Mouse (Mus musculus) ES-E14 (cell line): ENCODE measurements at regions not wholly inside any gene's neighbourhood (a gene's known extent, or its start where the extent isn't known, plus 50 kb on each side); places are given as distances from the start of the nearest gene placed in this dataset.
"Not testable (repeated sequence)": the region's sequence is repeated elsewhere in the genome, so short reads cannot be mapped to it uniquely, and the experiment has no call there.

Experiments used
- DNase-seq: peaks from one replicate; pipeline ENCODE4 v3.0.0-alpha.2; 2013; ENCODE audit warnings: low read depth, low spot score
- H3K27ac ChIP-seq: 2 replicates; pipeline ENCODE4 v1.5.1; 2012; ENCODE audit warnings: low read depth, mild to moderate bottlenecking, low read length, moderate library complexity, mixed read lengths; ENCODE audit not compliant: poor library complexity, insufficient read depth, severe bottlenecking
- H3K36me3 ChIP-seq: 2 replicates; pipeline ENCODE4 v1.6.1; 2012; ENCODE audit warnings: mild to moderate bottlenecking, low read length, moderate library complexity, mixed read lengths; ENCODE audit not compliant: control insufficient read depth, poor library complexity, insufficient read depth, severe bottlenecking
- H3K4me1 ChIP-seq, 2 experiments: fragments of 150-350 bp in 1 of 2; sonication (generic) in 1 of 2; 2 replicates each; pipeline ENCODE4 v1.6.1; 2012; ENCODE audit warnings: low read length in 2 of 2, mild to moderate bottlenecking in 1 of 2, mixed read lengths in 1 of 2; ENCODE audit not compliant: control insufficient read depth in 2 of 2, insufficient read depth in 2 of 2, poor library complexity in 1 of 2
- H3K4me3 ChIP-seq, 2 experiments: fragments of 150-350 bp in 1 of 2; sonication (generic) in 1 of 2; 2 replicates each; pipeline ENCODE4 v1.5.1; 2012; ENCODE audit warnings: low read length in 2 of 2, low read depth in 1 of 2, mild to moderate bottlenecking in 1 of 2, mixed read lengths in 1 of 2; ENCODE audit not compliant: insufficient read depth in 1 of 2, poor library complexity in 1 of 2, severe bottlenecking in 1 of 2
- H3K9ac ChIP-seq: 2 replicates; pipeline ENCODE4 v1.6.1; 2012; ENCODE audit warnings: low read depth, mild to moderate bottlenecking, low read length, mixed read lengths; ENCODE audit not compliant: poor library complexity, insufficient read depth, severe bottlenecking
- H3K9me3 ChIP-seq: fragments of 150-350 bp; sonication (generic); 2 replicates; pipeline ENCODE4 v1.6.1; 2012; ENCODE audit warnings: low read depth, mild to moderate bottlenecking, low read length; ENCODE audit not compliant: control insufficient read depth, insufficient read depth
- CHD2 ChIP-seq: IDR thresholded peaks from 2 replicates; pipeline ENCODE4 v1.6.1; 2014; ENCODE audit warnings: mild to moderate bottlenecking, low read depth, low read length, inconsistent platforms
- HCFC1 ChIP-seq: IDR thresholded peaks from 2 replicates; pipeline ENCODE4 v1.6.1; 2012; ENCODE audit warnings: low read length, inconsistent platforms, borderline replicate concordance; ENCODE audit not compliant: insufficient read depth
- MAFK ChIP-seq: IDR thresholded peaks from 2 replicates; pipeline ENCODE4 v1.6.1; 2014; ENCODE audit warnings: mild to moderate bottlenecking, low read depth, low read length, inconsistent platforms; ENCODE audit not compliant: insufficient read depth
- ZC3H11A ChIP-seq: IDR thresholded peaks from 2 replicates; pipeline ENCODE4 v1.6.1; 2012; ENCODE audit warnings: low read depth, mild to moderate bottlenecking, inconsistent platforms, low read length, borderline replicate concordance
- ZNF384 ChIP-seq: IDR thresholded peaks from 2 replicates; pipeline ENCODE4 v1.6.1; 2012; ENCODE audit warnings: low read depth, low read length, inconsistent platforms
- in situ Hi-C, 2 experiments: fragments of 600-800 bp; cut with MboI; formaldehyde crosslinking; loops; one replicate each; pipeline ENCODE4 v1.15.1; 2025; ENCODE audit warnings: low sequenced_read_pairs in 2 of 2, inconsistent platforms in 1 of 2; ENCODE audit not compliant: unreplicated experiment in 2 of 2

GRCm38 (mm10) chr15:41986264-41986663, 1852.1 kb downstream of the 9330182O14Rik start:
- in situ Hi-C loops = no loop called here
- no peak for DNase-seq
- no peak overlapping the region for H3K27ac ChIP-seq
- TF ChIP-seq ZC3H11A = no peak
- no peak overlapping the region for H3K4me3 ChIP-seq
- no peaks in the 10 kb centered on the region for H3K36me3 ChIP-seq
- no peaks in the 10 kb centered on the region for H3K9me3 ChIP-seq
- H3K9ac ChIP-seq = no peak overlapping the region
- no peaks in the 10 kb centered on the region for H3K4me1 ChIP-seq

GRCm38 (mm10) chr15:41989065-41989464, 1854.9 kb downstream of the 9330182O14Rik start:
- no peak overlapping the region for H3K9ac ChIP-seq

GRCm38 (mm10) chr15:41991816-41992215, 1857.7 kb downstream of the 9330182O14Rik start:
- H3K36me3 ChIP-seq = no peaks in the 10 kb centered on the region
- in situ Hi-C loops = no loop called here
- H3K4me1 ChIP-seq = no peaks in the 10 kb centered on the region
- no peak overlapping the region for H3K27ac ChIP-seq
- no peak overlapping the region for H3K9ac ChIP-seq
- peak; percentile 37 for DNase-seq
- TF ChIP-seq MAFK = no peak
- TF ChIP-seq ZC3H11A = peak; percentile 44; the same call in 1 of the 2 replicates
- H3K4me3 ChIP-seq = no peak overlapping the region
- no peaks in the 10 kb centered on the region for H3K9me3 ChIP-seq

More at GRCm38 (mm10) chr15:41989065-41989464, 1854.9 kb downstream of the 9330182O14Rik start:
- Histone ChIP-seq H3K27ac (no peak overlapping the region), H3K9me3 (no peaks in the 10 kb centered on the region), H3K4me1 (no peaks in the 10 kb centered on the region), H3K4me3 (no peak overlapping the region), H3K36me3 (no peaks in the 10 kb centered on the region)
- TF ChIP-seq ZC3H11A = no peak
- TF ChIP-seq ZNF384 = no peak
- TF ChIP-seq HCFC1 = no peak
- no peak for TF ChIP-seq MAFK
- no peak for TF ChIP-seq CHD2
- DNase-seq = no peak
- in situ Hi-C loops = no loop called here

- in situ Hi-C loops, H3K4me1 ChIP-seq: not testable (repeated sequence)
Measured at GRCm38 (mm10) chr15:42032286-42032685, 1898.1 kb downstream of the 9330182O14Rik start.

GRCm38 (mm10) chr15:42047088-42047976, 1913.2 kb downstream of the 9330182O14Rik start:
- TF ChIP-seq HCFC1 (no peak), CHD2 (no peak), ZNF384 (no peak), ZC3H11A (no peak), MAFK (no peak)
- Histone ChIP-seq H3K9ac (no peak overlapping the region), H3K4me3 (no peak overlapping the region), H3K36me3 (no peaks in the 10 kb centered on the region), H3K9me3 (no peaks in the 10 kb centered on the region), H3K27ac (no peak overlapping the region), H3K4me1 (no peaks in the 10 kb centered on the region)
- no peak for DNase-seq
- in situ Hi-C loops = no loop called here

More at GRCm38 (mm10) chr15:42032286-42032685, 1898.1 kb downstream of the 9330182O14Rik start:
- not testable (repeated sequence) for H3K4me3 ChIP-seq, H3K9ac ChIP-seq, H3K36me3 ChIP-seq, H3K9me3 ChIP-seq, H3K27ac ChIP-seq, DNase-seq
